Mouse (Mus musculus) thymus, postnatal 0 days (tissue): Measurements from ENCODE around the gene Tpx2. TPM values are rescaled to one million over a fixed set of nuclear protein-coding genes. Genes with fewer than 3 reads are reported as not detected.

Experiments
- DNase-seq: peaks from one replicate; pipeline ENCODE4 v3.0.0-alpha.2; 2015; ENCODE audit warnings: low spot score
- polyA plus RNA-seq: library from polyadenylated mRNA; unstranded; fragments of >200 nt; fragmentation: Nextera tagmentation; extraction: Ambion mirVana; gene quantifications from 2 replicates; pipeline ENCODE4 v1.2.1, GENCODE M21; 2015

Gene Tpx2
- polyA plus RNA-seq, 1 experiment from 2014 or later = 72.5 TPM

- no peak for DNase-seq
Measured at GRCm38 (mm10) chr2:152819926-152820325, 27.8 kb upstream of the Tpx2 start.

- DNase-seq = no peak
Measured at GRCm38 (mm10) chr2:152820369-152820768, 27.4 kb upstream of the Tpx2 start.

- DNase-seq = no peak
Measured at GRCm38 (mm10) chr2:152821023-152821422, 26.7 kb upstream of the Tpx2 start.

- no peak for DNase-seq
Measured at GRCm38 (mm10) chr2:152821566-152821965, 26.2 kb upstream of the Tpx2 start.

GRCm38 (mm10) chr2:152823770-152824169 is 24.0 kb upstream of the Tpx2 start:
- DNase-seq = no peak

GRCm38 (mm10) chr2:152824438-152825167 is 23.2 kb upstream of the Tpx2 start:
- no peak for DNase-seq

- DNase-seq = no peak
Measured at GRCm38 (mm10) chr2:152825168-152825697, 22.5 kb upstream of the Tpx2 start.

- DNase-seq = no peak
Measured at GRCm38 (mm10) chr2:152825713-152826112, 22.1 kb upstream of the Tpx2 start.

GRCm38 (mm10) chr2:152826481-152826880 is 21.3 kb upstream of the Tpx2 start:
- no peak for DNase-seq

GRCm38 (mm10) chr2:152827321-152828010 is 20.3 kb upstream of the Tpx2 start:
- DNase-seq = peak; percentile 1

- DNase-seq = peak; percentile 1
Measured at GRCm38 (mm10) chr2:152828011-152828370, 19.8 kb upstream of the Tpx2 start.

- no peak for DNase-seq
Measured at GRCm38 (mm10) chr2:152828532-152828931, 19.2 kb upstream of the Tpx2 start.

GRCm38 (mm10) chr2:152829367-152829881 is 18.3 kb upstream of the Tpx2 start:
- peak; percentile 40 for DNase-seq

- peak; percentile 90 for DNase-seq
Measured at GRCm38 (mm10) chr2:152830021-152830921, 17.5 kb upstream of the Tpx2 start.

- peak; percentile 100 for DNase-seq
Measured at GRCm38 (mm10) chr2:152831019-152831878, 16.5 kb upstream of the Tpx2 start, which contains the start of gene Bcl2l1. Gene Bcl2l1, minus strand, starts transcription at chr2:152831728.

- no peak for DNase-seq
Measured at GRCm38 (mm10) chr2:152839256-152839655, 8.5 kb upstream of the Tpx2 start.

- DNase-seq = no peak
Measured at GRCm38 (mm10) chr2:152842741-152843140, 5.0 kb upstream of the Tpx2 start.

GRCm38 (mm10) chr2:152847057-152847814 is 528 bp upstream of the Tpx2 start:
- peak; percentile 8 for DNase-seq

- DNase-seq = no peak
Measured at GRCm38 (mm10) chr2:152848466-152848865, 702 bp downstream of the Tpx2 start.

GRCm38 (mm10) chr2:152859501-152859900 is 11.7 kb downstream of the Tpx2 start:
- DNase-seq = no peak
